Mouse (Mus musculus): ENCODE results near the gene Jdp2. TPM values are rescaled to one million over a fixed set of nuclear protein-coding genes. Genes with fewer than 3 reads are reported as not detected.

Jdp2 gene
- 2.4 and 4.1 TPM in 2 replicates for polyA plus RNA-seq (2012; ENCODE audit: low replicate concordance)

DNA sequence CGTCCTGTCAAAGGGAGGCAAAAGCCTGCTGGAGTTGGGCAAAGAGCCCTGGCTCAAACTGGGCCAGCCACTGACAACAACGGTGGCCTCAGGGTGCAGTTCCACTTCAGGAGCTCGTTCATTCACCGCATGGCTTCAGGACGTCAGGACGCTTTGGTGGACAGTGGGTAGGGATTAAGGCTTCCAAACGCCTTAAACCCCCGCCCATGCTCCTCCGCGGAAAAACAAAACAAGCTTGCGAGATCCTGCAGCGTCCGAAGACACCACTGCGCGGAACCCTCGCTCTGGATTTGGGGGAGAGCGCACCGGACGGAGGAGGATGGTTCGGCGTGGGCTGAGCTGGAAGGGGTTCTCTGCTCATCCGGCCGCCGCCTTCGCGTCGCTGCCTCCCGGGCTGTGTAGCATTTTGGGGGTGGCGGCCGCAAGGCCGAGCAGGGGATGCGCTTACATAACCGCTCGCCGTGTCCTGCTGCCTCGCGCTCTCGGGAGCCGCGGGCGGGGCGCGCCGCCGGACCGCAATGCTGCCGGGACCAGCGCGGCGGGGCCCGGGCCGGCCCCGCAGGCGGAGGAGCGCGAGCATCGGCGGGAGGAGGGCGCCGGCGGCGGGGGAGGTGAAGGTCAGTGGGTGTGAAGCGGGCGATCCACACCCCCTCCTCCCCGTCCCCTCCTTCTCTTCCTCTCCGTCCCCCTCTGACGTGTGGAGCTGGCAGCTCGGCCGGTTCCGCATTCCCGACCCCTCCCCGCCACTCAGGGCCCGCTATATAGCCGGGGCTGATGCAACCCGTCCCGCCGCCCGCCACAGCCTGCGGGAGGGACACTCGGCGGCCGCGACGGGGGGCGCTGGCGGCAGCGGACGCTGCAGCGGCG is at the start of gene Jdp2:
Gene Jdp2 (plus strand): TSS at position 417 of the 867 bp plus-strand sequence.

DNA sequence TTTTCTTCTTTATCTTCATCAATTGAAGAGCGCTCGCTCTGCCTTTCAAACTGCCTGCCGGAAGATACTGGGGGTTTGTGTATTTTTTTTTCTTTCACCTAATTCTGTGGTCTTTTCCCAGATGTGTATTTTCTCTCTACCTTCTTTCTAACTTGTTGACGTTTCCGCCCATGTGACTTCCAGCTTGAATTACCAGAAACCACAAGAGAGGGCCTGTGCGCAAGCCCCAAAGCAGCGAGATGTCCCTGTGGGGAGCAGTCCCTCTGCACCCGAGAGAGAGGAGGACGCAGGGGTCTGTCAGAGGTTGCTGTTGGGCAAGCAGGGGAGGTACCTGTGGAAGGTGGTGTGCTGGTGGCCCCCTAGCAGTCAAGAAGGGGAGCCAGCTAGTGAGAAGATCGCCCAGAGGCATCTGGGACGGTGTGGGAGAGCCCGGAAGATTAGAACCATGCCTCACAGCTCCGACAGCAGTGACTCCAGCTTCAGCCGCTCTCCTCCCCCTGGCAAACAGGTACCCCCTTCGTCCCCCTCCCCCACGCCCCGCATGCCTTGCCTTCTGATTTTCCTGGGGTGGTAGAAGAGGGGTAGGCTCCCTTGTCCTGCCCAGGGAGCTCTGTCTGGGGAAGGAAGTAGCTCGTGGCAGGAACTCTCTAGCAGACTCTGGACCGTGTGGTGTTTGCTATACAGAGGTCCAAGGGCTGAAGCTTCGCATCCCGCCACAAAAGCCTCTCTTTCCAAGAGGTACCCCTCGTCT is 87.8 kb downstream of the Jdp2 start, which contains the start of gene Batf:
Gene Batf (plus strand): TSS at position 204 of the 751 bp plus-strand sequence.

Other genes with a start within 250 kb of the Jdp2 start
- 125 and 220 TPM in 2 replicates for gene Tmed10, start 224.2 kb upstream of the Jdp2 start, polyA plus RNA-seq (2012; ENCODE audit: low replicate concordance)
- 11.3 and 48.2 TPM in 2 replicates for gene Fos, start 125.1 kb upstream of the Jdp2 start, polyA plus RNA-seq (2012; ENCODE audit: low replicate concordance)
- gene Batf, start 87.6 kb downstream of the Jdp2 start, polyA plus RNA-seq (2012; ENCODE audit: low replicate concordance), result 5.9 and 11.5 TPM in 2 replicates
- gene Flvcr2, start 147.5 kb downstream of the Jdp2 start, polyA plus RNA-seq (2012; ENCODE audit: low replicate concordance), result 0.07 TPM in 1 of 2 replicates, not detected in the other
- gene Erg28, start 225.5 kb downstream of the Jdp2 start, polyA plus RNA-seq (2012; ENCODE audit: low replicate concordance), result 1.2 and 5.1 TPM in 2 replicates
- 2.8 and 10.2 TPM in 2 replicates for gene Ttll5, start 225.6 kb downstream of the Jdp2 start, polyA plus RNA-seq (2012; ENCODE audit: low replicate concordance)

Measured in leukemia stem cell, adult 10-12 weeks (primary cell).